Mouse (Mus musculus) forebrain, embryonic 11.5 days (tissue): ENCODE results near the gene Gcnt1. TPM values are rescaled to one million over a fixed set of nuclear protein-coding genes. Genes with fewer than 3 reads are reported as not detected.

Source experiments
- ATAC-seq: fragments of 200-750 bp; cut with Nextera tagmentation; replicated peaks from 2 replicates; pipeline ENCODE4 v1.8.0; 2017; ENCODE audit warnings: moderate TSS enrichment; ENCODE audit not compliant: low FRiP score
- DNase-seq: peaks from one replicate; pipeline ENCODE4 v3.0.0-alpha.2; 2017; ENCODE audit warnings: low spot score
- H3K27ac ChIP-seq: fragments of 300-500 bp; sonication (generic); 2 replicates; pipeline ENCODE4 v1.5.1; 2014; ENCODE audit warnings: low read depth, low read length
- H3K27me3 ChIP-seq: fragments of 300-500 bp; sonication (generic); 2 replicates; pipeline ENCODE4 v1.6.1; 2014; ENCODE audit warnings: mild to moderate bottlenecking, low read length, mixed read lengths; ENCODE audit not compliant: control insufficient read depth, insufficient read depth
- H3K36me3 ChIP-seq: fragments of 300-500 bp; sonication (generic); 2 replicates; pipeline ENCODE4 v1.6.1; 2014; ENCODE audit warnings: mild to moderate bottlenecking, low read length, moderate library complexity, mixed read lengths; ENCODE audit not compliant: control insufficient read depth, insufficient read depth
- H3K4me1 ChIP-seq: fragments of 300-500 bp; sonication (generic); replicated peaks from 2 replicates; pipeline ENCODE4 v1.6.1; 2014; ENCODE audit warnings: low read length, mixed read lengths; ENCODE audit not compliant: control insufficient read depth, insufficient read depth
- H3K4me2 ChIP-seq: fragments of 300-500 bp; sonication (generic); 2 replicates; pipeline ENCODE4 v1.6.1; 2014; ENCODE audit warnings: low read depth, mild to moderate bottlenecking, low read length, moderate library complexity, mixed read lengths; ENCODE audit not compliant: severe bottlenecking
- H3K4me3 ChIP-seq: fragments of 300-500 bp; sonication (generic); 2 replicates; pipeline ENCODE4 v1.5.1; 2014; ENCODE audit warnings: low read depth, low read length
- H3K9ac ChIP-seq: fragments of 300-500 bp; sonication (generic); 2 replicates; pipeline ENCODE4 v1.6.1; 2014; ENCODE audit warnings: low read length
- H3K9me3 ChIP-seq: fragments of 300-500 bp; sonication (generic); 2 replicates; pipeline ENCODE4 v1.6.1; 2016; ENCODE audit warnings: low read length, mixed read lengths; ENCODE audit not compliant: control insufficient read depth
- WGBS: fragments of 180-500 bp; shearing (Covaris S2); extraction: QIAGEN DNeasy Blood & Tissue Kit; methylation state at CpG from one replicate; pipeline ENCODE4 v1.1.7; 2014; 5-methylcytosine and 5-hydroxymethylcytosine counted together
- polyA plus RNA-seq: library from polyadenylated mRNA; unstranded; fragments of >200 nt; fragmentation: Nextera tagmentation; extraction: Ambion mirVana; gene quantifications from 2 replicates; pipeline ENCODE4 v1.2.1, GENCODE M21; 2014

Gene Gcnt1
- polyA plus RNA-seq, 1 experiment from 2014 or later = 3.4 TPM

DNA sequence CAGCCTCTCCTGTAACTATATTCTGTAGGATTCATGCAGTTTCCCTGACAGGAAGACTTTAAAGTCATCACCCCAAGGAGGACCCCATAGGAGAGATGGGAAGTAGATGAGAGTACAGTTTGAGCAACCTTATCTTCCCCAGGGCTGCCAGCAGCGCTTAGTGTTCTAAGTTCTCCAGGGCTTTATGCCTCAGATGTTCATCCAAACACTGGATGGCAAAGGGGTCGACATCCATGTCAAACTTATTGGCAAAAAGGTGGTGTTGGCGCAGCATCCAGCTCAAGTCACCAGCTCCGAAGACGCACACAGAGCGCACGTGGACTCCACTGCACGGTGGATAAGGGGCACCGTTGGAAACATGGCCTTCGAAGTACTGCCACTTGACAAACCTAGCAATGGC lies 43.7 kb downstream of the Gcnt1 start:
- ATAC-seq = no peak

GRCm38 (mm10) chr19:17327881-17328404 lies 44.7 kb downstream of the Gcnt1 start:
- DNase-seq (no peak), ATAC-seq (no peak)
- no peaks in the 10 kb centered on the region for H3K36me3 ChIP-seq
- H3K27me3 ChIP-seq = no peaks in the 10 kb centered on the region
- H3K4me1 ChIP-seq = no peaks in the 10 kb centered on the region
- H3K9me3 ChIP-seq = no peaks in the 10 kb centered on the region
- H3K27ac ChIP-seq = no peak overlapping the region
- no peak overlapping the region for H3K9ac ChIP-seq
- WGBS = 90% methylated on average over 6 of the region's 6 CpGs
- H3K4me3 ChIP-seq = no peak overlapping the region
- H3K4me2 ChIP-seq = no peak overlapping the region

More for the DNA sequence above, 43.7 kb downstream of the Gcnt1 start:
- H3K9ac ChIP-seq = no peak overlapping the region
- no peaks in the 10 kb centered on the region for H3K36me3 ChIP-seq
- no peak overlapping the region for H3K4me2 ChIP-seq
- DNase-seq = no peak
- H3K4me3 ChIP-seq = no peak overlapping the region
- no peaks in the 10 kb centered on the region for H3K9me3 ChIP-seq
- no peaks in the 10 kb centered on the region for H3K27me3 ChIP-seq
- WGBS = 98% methylated on average over 10 of the region's 10 CpGs
- no peaks in the 10 kb centered on the region for H3K4me1 ChIP-seq
- H3K27ac ChIP-seq = no peak overlapping the region

GRCm38 (mm10) chr19:17323689-17324241 lies 48.9 kb downstream of the Gcnt1 start:
- Histone ChIP-seq H3K27ac (no peak overlapping the region), H3K9me3 (no peaks in the 10 kb centered on the region), H3K9ac (no peak overlapping the region), H3K4me3 (no peak overlapping the region), H3K4me1 (no peaks in the 10 kb centered on the region), H3K27me3 (no peaks in the 10 kb centered on the region), H3K36me3 (no peaks in the 10 kb centered on the region), H3K4me2 (no peak overlapping the region)
- ATAC-seq = no peak
- WGBS = 90% methylated on average over 5 of the region's 5 CpGs
- no peak for DNase-seq

DNA sequence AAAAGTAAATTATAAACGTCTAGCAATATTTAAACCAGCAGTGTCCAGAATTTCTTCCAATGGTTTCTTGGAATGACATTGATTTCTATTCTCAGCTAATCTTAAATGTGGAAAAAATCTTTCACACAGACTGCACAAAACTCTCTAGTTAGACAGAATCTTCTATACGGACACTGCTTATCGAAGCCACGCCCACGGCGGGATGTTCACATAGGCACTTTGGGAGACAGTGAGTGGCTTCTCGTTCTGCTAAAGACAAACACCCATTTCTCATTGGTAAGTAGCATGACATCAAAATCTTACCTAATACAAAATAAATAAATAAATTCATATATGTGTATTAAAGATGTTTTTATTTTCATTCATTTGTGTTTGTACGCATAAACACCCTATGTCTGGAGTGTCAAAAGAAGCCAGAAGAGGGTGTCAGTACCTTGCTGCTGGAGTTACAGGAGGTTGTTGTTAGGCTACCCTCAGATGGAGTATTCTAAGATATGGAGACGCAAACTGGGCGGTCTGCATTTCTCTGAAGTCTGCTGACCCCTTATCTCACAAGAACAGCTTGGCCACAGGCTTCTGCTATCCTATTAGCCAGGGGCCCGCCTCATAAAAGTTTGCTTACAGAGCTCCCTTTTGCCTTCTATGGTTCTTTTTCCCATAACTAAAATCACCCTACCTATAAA lies 49.5 kb downstream of the Gcnt1 start:
- H3K4me1 ChIP-seq = no peaks in the 10 kb centered on the region
- H3K36me3 ChIP-seq = no peaks in the 10 kb centered on the region
- DNase-seq (no peak), ATAC-seq (0 out of 2 replicates have a peak, but pooled peaks have one; percentile 27)
- H3K4me3 ChIP-seq = no peak overlapping the region
- no peaks in the 10 kb centered on the region for H3K9me3 ChIP-seq
- 90% methylated on average over 11 of the region's 11 CpGs for WGBS
- H3K4me2 ChIP-seq = no peak overlapping the region
- no peak overlapping the region for H3K27ac ChIP-seq
- H3K27me3 ChIP-seq = no peaks in the 10 kb centered on the region
- no peak overlapping the region for H3K9ac ChIP-seq

GRCm38 (mm10) chr19:17319770-17320169 lies 52.9 kb downstream of the Gcnt1 start:
- no peak for ATAC-seq
- Histone ChIP-seq H3K4me2 (no peak overlapping the region), H3K36me3 (no peaks in the 10 kb centered on the region), H3K27me3 (no peaks in the 10 kb centered on the region), H3K27ac (no peak overlapping the region), H3K9me3 (no peaks in the 10 kb centered on the region), H3K4me1 (no peaks in the 10 kb centered on the region), H3K4me3 (no peak overlapping the region), H3K9ac (no peak overlapping the region)
- no peak for DNase-seq
- 95% methylated on average over 4 of the region's 4 CpGs for WGBS

DNA sequence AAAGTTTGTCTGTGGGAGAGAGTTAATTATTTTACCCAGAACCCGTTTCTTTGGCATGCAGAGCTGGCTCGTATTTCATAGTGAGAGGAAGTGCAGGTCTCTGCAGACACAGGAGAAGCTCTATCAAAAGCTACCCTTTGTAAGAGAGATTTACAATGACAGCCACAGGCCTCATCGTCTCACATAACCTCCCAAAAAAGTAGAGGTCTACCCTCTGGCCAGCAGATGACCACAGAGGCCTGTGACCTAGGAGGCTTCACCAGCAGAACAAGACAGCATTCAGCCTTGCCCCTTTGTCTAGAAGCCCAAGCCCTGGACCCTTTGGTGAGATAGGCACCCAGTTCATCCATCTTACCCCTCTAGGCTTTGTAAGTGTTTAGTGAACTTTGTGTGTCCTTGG lies 53.9 kb downstream of the Gcnt1 start:
- 44% methylated on average over 3 of the region's 3 CpGs for WGBS
- Histone ChIP-seq H3K9me3 (no peaks in the 10 kb centered on the region), H3K27me3 (no peaks in the 10 kb centered on the region), H3K9ac (no peak overlapping the region), H3K4me2 (no peak overlapping the region), H3K4me3 (no peak overlapping the region), H3K4me1 (no peaks in the 10 kb centered on the region), H3K27ac (no peak overlapping the region), H3K36me3 (no peaks in the 10 kb centered on the region)
- ATAC-seq (no peak), DNase-seq (no peak)

DNA sequence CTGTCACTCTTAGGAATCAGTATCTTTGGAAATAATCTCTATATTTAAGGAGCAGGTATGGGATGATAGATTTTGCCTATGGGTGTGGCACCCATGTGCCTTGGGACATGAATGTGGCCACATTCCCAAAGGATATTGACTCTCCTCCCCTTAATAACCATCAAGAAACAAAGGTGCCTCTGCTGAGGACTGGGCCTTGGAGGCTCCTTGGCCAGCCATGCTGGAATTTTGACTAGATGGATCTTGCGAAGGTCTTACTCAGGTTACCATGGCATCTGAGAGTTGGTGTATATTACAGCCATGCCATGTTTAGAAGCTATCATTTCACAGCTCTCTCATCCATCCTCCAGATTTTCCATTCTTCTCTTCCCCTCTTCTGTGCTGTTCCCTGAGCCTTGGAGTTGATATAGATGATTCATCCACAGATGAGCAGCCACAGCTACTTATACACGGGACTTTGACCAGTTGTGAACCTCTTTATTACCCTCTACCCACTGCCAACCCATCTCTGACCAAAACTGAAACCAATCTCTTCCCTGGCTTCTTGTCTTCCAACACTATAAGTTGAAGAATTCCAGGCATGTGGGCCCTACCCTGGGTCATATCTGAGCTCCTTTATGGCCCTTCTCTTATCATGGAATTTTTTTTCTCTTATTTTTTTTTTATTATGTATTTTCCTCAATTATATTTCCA lies 56.2 kb downstream of the Gcnt1 start:
- ATAC-seq (no peak), DNase-seq (no peak)
- H3K27me3 ChIP-seq = no peaks in the 10 kb centered on the region
- no peak overlapping the region for H3K4me2 ChIP-seq
- H3K9ac ChIP-seq = no peak overlapping the region
- H3K4me3 ChIP-seq = no peak overlapping the region
- H3K27ac ChIP-seq = no peak overlapping the region
- H3K4me1 ChIP-seq = no peaks in the 10 kb centered on the region
- no peaks in the 10 kb centered on the region for H3K9me3 ChIP-seq
- WGBS = 94% methylated on average over 2 of the region's 2 CpGs
- H3K36me3 ChIP-seq = no peaks in the 10 kb centered on the region

- ATAC-seq = no peak
- H3K4me1 ChIP-seq = no peaks in the 10 kb centered on the region
- WGBS = 83% methylated on average over 2 of the region's 2 CpGs
- H3K36me3 ChIP-seq = no peaks in the 10 kb centered on the region
- no peaks in the 10 kb centered on the region for H3K9me3 ChIP-seq
- H3K27ac ChIP-seq = no peak overlapping the region
- H3K4me3 ChIP-seq = no peak overlapping the region
- H3K27me3 ChIP-seq = no peaks in the 10 kb centered on the region
- H3K4me2 ChIP-seq = no peak overlapping the region
- no peak overlapping the region for H3K9ac ChIP-seq
- DNase-seq = no peak
These were observed 58.2 kb downstream of the Gcnt1 start for GRCm38 (mm10) chr19:17314451-17314850.
